Mouse (Mus musculus) left cerebral cortex, adult 6 months (tissue): Measurements from ENCODE around the gene Rlf. TPM values are rescaled to one million over a fixed set of nuclear protein-coding genes. Genes with fewer than 3 reads are reported as not detected.

Experiments
- long read RNA-seq, 2 experiments: library from polyadenylated mRNA; unstranded; transcript quantifications; one replicate each; pipeline ENCODE4 v2.0.0; 2019 to 2020
- polyA plus RNA-seq: library from polyadenylated mRNA; unstranded; fragments of <200 nt; fragmentation: Nextera tagmentation; gene quantifications from 2 replicates; pipeline ENCODE4 v1.2.3, GENCODE M21; 2021

Gene Rlf
- 6.3 TPM in 2 replicates for polyA plus RNA-seq
- long read RNA-seq, experiment 1, full-length matches to known transcripts, result 40 of 61 reads
- long read RNA-seq, experiment 1, partial matches to known transcripts, result 8 of 61 reads
- long read RNA-seq, experiment 1, other reads (novel, unspliced or antisense), result 13 of 61 reads
- long read RNA-seq, experiment 2, full-length matches to known transcripts, result 17 of 24 reads
- long read RNA-seq, experiment 2, partial matches to known transcripts, result 0 of 24 reads
- long read RNA-seq, experiment 2, other reads (novel, unspliced or antisense), result 7 of 24 reads

DNA sequence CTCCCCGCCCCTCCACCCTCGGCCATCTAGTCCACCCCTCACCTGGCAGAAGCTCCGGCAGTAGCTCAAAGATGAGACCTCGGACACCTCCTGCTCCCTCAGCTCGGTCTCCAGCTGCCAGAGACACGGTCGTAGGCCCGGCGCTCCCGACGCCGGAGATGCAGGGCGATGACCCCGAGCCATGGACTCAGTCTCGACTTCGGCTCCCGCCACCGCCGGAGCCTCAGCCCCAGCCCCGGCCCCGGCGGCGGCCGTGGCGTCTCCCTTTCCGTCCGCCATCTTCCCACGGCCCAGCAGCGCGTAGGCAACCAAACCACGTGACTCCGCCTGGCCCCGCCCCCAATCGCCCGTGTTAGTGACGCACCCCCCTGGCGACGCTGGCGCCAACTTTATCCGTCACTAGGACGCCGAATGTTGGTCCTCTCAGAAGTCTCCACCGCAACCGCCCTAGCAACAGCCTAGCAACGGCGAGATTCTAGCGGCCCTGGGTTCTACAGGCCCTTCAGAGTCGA, at the start of gene Rlf:
Gene Rlf (minus strand): TSS at position 292 of the 512 bp plus-strand sequence.

DNA sequence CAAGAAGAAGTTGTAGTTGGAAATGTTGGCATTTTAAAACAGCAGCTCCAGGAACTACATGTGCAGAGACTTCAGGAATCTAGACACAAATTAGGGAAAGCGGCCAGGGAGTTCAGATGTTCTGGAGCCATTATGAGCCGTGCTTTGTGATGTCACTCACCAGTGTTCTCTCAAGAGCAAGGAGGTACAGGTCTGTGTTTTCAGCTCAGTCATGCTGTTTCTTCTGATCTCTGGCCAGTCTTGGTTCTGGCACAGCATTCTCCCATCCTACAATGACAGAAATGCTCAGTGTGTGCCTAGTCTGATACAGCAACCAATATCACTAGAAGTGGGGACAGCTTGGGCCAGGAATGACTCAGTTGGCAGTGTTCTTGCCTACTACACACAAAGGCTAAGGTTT, 105.8 kb downstream of the Rlf start, which contains the start of gene Tmco2:
Gene Tmco2 (minus strand): TSS at position 101 of the 400 bp plus-strand sequence.

DNA sequence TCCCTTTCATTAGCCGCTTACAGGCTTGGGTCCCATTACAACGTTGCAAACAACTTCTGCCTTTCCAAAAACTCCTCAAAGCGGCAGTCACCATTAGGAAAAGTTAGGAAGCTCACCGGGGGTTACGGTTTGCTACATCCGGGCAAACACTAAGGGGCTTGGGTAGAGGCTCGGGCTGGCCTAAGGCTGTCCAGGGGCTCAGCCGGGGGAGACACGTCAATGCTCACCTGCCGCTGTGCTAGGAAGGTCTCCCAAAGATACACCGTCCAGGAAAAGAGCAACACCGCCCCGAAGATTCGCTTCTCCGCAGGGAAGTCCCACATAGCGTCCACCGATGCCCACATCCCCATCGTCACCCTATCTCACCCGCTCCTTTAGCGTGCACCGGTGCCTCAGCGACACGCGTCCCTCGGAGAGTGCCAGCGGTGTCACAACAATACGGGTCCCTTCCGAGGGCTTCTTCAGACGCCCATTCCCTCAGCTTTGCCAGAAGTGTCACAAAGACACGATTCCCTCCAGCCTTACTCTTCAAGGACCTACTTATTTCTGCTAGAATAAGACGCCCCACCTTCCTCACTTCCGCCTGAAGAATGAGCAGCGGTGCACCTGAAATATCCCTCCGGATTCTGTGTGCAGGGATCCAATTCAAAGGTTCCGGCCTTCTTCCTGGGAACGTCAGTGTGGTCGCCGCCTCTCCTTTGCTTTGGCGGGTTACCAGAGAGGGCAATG, 117.1 kb downstream of the Rlf start, which contains the start of gene Zmpste24:
Gene Zmpste24 (minus strand): TSS at position 592 of the 729 bp plus-strand sequence.

Other genes with a start within 250 kb of the Rlf start
- 20.0 and 31.0 TPM in 2 replicates for gene Smap2, start 197.8 kb downstream of the Rlf start, polyA plus RNA-seq
- gene Col9a2, start 175.7 kb downstream of the Rlf start, polyA plus RNA-seq, result 4.4 and 5.6 TPM in 2 replicates
- 7.7 and 8.6 TPM in 2 replicates for gene Zmpste24, start 116.8 kb downstream of the Rlf start, polyA plus RNA-seq
- not detected in 2 replicates for gene Tmco2, start 105.9 kb downstream of the Rlf start, polyA plus RNA-seq
- gene Gm12888, start 109.8 kb upstream of the Rlf start, polyA plus RNA-seq, result not detected in 2 replicates
- gene Gm12886, start 208.0 kb upstream of the Rlf start, polyA plus RNA-seq, result not detected in 2 replicates